Mouse (Mus musculus) cortical plate, adult 2 months (tissue): ENCODE data around the gene Trit1.

Experiments
- CTCF ChIP-seq: fragments of 200-500 bp; IDR thresholded peaks from 2 replicates; pipeline ENCODE4 v1.5.1; 2011; ENCODE audit warnings: mild to moderate bottlenecking, control low read depth, low read length; ENCODE audit not compliant: insufficient read depth; ENCODE audit errors: extremely low read depth
- POLR2A ChIP-seq: fragments of 200-500 bp; IDR thresholded peaks from 2 replicates; pipeline ENCODE4 v1.6.1; 2011; ENCODE audit warnings: mild to moderate bottlenecking, low read length, control low read depth; ENCODE audit not compliant: insufficient read depth; ENCODE audit errors: extremely low read depth

- no peak for TF ChIP-seq CTCF
- no peak for TF ChIP-seq POLR2A
Observed at GRCm38 (mm10) chr4:123056560-123057109, 40.2 kb downstream of the Trit1 start.
